Mouse (Mus musculus) gastrocnemius, postnatal 10 days (tissue): ENCODE results near the gene Aldh16a1. TPM values are rescaled to one million over a fixed set of nuclear protein-coding genes. Genes with fewer than 3 reads are reported as not detected.
"Not testable (repeated sequence)": the region's sequence is repeated elsewhere in the genome, so short reads cannot be mapped to it uniquely, and the experiment has no call there.

Source experiments
- DNase-seq: peaks from one replicate; pipeline ENCODE4 v3.0.0; 2021; ENCODE audit warnings: mixed read lengths
- total RNA-seq, 2 experiments: library from RNA; stranded (reverse); gene quantifications; 2 replicates each; pipeline ENCODE4 v1.2.3; 2021

Gene Aldh16a1
- total RNA-seq, 2 experiments from 2014 or later = 23.9 to 28.6 TPM

DNA sequence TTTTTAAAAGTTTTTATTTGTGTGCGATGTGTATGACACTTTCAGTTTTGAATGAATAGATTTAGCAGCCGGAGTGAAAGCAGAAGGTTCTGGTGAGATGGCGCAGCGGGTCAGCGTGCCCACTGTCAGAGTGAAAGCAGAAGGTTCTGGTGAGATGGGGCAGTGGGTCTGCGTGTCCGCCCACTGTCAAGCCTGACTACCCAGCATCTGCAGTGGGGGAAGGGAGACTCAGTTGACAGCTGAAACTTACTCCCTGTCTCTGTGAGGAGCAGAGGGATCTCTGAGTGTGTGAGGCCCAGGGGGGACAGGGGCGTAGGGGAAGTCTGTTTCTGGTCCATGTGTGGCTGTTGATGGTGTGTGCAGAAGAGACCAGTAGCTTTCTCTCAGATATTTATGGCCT is 36.8 kb downstream of the Aldh16a1 start:
- DNase-seq = no peak

GRCm38 (mm10) chr7:45113476-45113875 is 40.9 kb downstream of the Aldh16a1 start:
- no peak for DNase-seq

DNA sequence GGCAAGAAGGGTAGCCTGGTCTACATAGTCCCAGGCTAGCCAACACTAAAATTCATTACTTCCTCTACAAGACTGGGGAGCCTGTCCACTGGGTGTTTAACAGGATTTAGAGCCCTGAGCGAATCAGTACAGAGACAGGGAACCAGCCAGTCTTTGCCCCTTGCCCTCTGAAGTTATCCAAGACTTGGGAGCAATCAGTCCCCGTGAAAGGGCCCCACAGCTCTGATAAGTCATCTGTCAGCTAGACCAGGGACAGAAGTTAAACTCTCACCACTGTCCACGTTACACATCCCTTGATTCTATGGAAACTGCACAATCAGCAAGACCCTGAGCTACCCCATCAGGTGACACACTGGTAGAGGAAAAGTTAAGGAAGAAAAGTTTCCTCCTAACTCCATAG is 41.9 kb downstream of the Aldh16a1 start:
- no peak for DNase-seq

GRCm38 (mm10) chr7:45111940-45112339 is 42.4 kb downstream of the Aldh16a1 start:
- DNase-seq = no peak

DNA sequence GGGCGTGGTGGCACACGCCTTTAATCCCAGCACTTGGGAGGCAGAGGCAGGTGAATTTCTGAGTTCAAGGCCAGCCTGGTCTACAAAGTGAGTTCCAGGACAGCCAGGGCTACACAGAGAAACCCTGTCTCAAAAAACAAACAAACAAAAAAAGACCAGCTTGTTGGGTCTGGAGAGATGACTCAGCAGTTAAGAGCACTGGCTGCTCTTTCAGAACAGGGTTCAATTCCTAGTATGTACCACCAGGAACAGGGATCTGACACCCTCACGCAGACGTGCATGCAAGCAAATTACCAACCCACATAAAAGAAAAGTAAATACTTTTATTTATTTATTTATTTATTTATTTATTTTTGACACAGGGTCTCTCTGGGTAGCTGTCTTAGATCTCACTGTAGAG is 44.3 kb downstream of the Aldh16a1 start:
- not testable (repeated sequence) for DNase-seq

DNA sequence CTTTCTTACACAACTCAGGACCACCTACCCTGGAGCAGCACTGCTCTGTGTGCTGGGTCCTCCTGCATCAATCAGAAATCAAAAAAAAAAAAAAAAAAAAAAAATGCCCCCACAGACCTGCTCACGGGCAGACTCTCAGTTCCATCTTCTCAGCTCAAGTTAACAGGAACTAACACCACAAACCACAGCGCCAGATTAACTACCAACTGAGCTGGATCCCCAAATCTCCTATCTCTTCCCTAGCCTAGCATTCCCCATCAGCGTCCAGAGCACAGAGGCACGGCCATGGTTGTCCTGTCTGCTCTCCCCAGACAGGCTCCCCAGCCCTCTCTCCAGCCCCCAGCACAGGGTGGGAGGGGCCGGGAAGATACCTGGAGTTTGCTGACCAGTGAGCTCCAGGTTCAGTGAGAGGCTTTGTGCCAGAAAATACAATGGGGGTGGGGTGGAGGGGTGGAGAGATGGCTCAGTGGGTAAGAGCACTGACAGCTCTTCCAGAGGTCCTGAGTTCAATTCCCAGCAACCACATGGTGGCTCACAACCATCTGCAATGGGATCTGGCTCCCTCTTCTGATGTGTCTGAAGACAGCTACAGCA is 47.2 kb downstream of the Aldh16a1 start:
- no peak for DNase-seq

DNA sequence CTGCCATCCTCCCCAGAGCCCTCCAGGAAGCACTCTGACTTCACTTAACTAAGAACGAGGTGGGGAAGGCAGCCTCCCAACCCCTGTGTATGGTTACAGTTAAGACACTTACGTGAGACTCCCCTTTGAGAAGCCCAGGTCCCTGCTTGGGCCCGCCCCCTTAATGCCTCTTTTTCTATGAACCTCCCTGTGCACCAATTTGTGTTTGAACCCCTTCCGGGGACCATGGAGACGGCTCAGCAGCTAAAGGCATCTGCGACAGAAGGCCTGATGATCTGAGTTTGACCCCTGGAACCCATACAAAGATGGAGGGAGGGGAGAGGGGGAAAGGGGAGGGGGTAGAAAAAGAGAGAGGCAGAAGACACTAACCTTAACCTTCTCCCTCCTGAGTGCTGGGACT is 47.9 kb downstream of the Aldh16a1 start:
- no peak for DNase-seq

DNA sequence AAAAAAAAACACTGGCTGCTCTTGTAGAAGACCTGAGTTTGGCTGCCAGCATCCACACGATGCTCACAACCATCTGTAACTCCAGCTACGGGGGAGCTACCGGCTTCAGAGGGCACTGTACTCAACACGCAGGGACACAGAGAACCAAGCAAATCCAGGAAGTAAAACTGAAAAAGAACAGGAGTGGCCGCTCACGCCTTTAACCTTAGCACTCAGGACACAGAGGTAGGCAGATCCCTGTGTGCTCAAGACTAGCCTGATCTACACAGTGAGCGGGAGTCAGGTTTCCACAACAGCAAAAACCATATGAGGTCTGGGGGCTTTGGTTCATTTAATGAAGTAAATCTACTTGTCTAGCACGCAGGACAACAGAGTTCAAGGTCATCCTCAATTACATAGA is 48.9 kb downstream of the Aldh16a1 start:
- no peak for DNase-seq

DNA sequence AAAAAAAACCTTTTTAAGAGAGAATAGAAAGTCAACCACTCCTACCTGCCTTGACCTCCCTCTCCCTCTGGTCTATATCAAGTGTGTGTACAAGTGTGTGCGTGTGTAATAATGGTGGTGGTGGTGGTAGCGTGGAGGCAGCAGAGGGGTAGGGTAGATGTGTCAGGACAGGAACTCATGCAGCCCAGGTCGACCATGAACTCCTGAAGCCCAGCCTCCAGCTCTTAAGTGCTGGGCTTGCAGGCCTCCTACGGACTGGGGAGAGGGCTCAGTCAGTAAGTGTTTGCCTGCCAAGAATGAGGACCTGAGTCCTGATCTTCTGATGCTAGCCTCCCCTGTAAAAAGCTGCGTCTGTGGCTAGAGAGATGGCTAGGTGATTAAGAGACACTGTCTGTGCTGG is 49.4 kb downstream of the Aldh16a1 start:
- no peak for DNase-seq

DNA sequence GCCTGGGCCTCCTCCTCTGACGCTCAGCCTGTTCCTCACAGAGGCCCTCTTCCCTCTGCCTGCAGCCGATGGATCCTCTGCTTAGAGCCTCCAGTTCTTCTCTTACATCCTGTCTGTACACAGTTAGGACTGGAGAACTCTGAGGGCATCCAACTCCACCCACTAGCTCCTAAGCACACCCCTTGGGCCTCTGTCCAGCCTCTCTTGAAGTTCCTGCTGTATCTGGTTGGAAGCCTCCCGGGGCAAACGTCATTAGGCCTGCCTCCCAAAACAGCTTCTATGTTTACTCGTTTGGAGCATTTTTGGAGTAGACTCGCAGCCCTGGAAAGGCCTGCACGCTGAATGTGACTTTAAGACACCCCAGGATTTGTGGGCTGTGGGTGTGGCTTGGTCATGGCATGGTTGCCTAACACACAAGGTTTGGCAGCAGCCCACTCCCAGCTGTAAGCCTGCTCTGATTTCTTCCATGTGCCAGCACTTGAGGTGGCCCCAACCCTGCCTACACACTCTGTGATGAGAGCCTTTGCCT is 50.7 kb downstream of the Aldh16a1 start, which contains the start of gene Fcgrt:
Gene Fcgrt (minus strand): TSS at position 200 of the 529 bp plus-strand sequence.
- DNase-seq = peak; percentile 89

- no peak for DNase-seq
Observed at GRCm38 (mm10) chr7:45102940-45103585, 51.3 kb downstream of the Aldh16a1 start.

GRCm38 (mm10) chr7:45102441-45102840 is 51.9 kb downstream of the Aldh16a1 start:
- no peak for DNase-seq

DNA sequence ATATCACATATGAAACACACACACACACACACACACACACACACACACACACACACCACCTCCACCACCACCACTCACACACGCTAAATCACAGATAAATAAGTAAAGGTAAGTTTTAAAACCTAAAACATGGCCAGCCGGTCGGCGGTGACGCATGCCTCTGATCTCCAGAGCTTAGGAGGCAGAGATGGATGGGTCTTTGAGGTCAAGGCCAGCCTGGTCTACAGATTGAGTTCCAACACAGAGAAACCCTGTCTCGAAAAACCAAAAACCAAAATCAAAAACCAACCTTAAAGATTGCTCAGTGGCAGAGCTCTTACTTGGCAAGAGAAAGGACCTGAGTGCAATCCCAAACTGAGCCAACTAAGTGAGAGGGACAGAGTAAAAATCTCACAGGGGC is 54.3 kb downstream of the Aldh16a1 start:
- DNase-seq = no peak

DNA sequence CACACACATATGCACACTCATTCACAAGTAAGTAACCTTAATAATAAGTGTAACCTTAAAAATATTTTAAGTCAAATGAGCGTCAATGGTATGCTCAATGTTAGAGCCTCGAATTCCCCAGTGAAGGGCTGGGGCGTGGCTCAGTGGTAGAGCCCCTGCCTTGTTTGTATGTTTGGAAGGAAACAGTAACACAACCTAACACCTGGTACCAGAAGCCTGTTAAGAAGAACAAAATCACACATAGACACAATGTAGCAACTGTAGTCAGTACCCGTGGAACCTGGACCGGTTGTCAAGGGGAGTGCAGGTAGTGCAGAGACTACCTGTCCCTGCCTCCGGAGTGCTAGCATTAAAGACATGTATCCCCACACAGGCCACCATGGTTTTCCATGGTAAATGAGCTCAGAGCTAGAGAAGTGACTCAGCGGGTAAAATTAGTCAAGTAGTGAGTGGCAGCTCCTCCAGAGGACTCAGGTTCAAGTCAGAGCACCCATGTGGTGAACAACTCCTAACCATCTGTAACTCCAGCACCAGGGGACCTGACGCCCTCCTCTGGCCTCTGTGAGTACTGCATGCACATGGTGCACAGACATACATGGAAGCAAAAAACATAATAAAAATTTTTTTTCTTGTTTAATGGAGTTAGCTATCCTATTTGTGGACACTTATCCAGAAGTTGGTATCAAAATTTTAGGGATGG is 55.7 kb downstream of the Aldh16a1 start:
- no peak for DNase-seq

DNA sequence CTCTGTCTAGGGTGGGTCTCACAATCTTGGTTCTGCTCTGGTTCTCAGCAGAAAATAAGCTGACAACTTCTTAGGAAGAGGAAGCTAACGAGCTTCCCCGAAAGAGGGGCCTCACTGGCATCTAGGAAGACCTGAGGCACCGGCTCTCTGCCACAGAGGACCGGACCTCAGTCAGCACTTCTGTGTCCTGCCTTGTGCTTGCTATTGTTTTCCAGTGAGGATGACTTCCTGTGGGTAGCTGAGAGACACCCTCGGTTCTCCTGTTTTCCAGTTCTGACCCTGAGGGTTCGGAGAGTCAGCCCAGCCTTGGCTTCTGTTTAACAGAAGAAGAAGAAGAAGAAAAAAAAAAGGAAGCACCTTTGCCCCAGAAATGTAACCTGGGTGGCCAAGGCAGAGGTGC is 56.9 kb downstream of the Aldh16a1 start:
- DNase-seq = no peak

DNA sequence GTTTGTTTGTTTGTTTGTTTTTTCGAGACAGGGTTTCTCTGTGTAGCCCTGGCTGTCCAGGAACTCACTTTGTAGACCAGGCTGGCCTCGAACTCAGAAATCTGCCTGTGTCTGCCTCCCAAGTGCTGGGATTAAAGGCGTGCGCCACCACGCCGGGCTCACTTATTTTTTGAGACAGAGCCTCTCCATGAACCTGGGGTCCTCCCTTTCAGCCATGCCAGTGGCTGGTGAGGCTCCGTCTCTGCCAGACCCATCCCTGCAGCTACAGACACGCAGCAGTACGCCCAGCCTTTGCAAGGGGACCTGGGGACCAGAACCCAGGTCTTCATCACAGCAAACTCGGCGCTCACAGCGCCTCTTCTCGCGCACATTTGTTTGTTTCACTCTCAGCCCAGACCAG is 58.4 kb downstream of the Aldh16a1 start:
- not testable (repeated sequence) for DNase-seq

- no peak for DNase-seq
Observed at GRCm38 (mm10) chr7:45095367-45095766, 59.0 kb downstream of the Aldh16a1 start.

GRCm38 (mm10) chr7:45094121-45094520 is 60.3 kb downstream of the Aldh16a1 start:
- no peak for DNase-seq

GRCm38 (mm10) chr7:45093516-45093905 is 60.9 kb downstream of the Aldh16a1 start:
- no peak for DNase-seq

DNA sequence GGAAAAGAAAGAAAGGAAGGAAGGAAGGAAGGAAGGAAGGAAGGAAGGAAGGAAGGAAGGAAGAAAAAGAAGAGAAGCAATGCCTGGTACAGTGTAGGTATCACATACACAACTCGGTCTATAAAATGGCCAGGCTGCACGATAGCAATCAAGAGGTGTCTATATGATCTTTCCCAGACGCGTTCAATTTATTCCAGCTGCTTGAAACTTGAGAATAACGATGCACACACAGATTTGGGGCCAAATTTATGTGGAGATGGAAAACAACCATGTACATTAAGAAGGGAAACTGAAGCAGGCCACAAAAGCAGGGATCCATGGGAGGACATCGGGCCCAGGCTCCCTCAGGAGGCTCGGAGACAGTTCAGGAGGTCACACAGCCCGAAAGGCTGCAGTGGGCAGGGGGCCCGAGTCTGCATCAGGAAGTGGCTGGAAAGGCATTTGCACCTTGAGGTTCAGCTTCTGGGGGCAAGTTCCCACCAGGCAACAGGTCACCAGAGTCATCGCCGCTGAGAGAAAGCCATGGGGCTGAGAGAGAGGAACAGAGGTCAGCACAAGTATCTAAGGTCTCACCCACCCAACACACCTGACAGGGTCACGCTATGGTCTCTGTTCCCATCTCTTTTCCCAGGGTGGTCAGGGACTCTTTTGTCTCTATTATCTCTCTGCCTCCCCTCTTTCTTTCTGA is 61.4 kb downstream of the Aldh16a1 start:
- DNase-seq = no peak

- DNase-seq = peak; percentile 91
Observed at GRCm38 (mm10) chr7:45092048-45092447, 62.3 kb downstream of the Aldh16a1 start, which contains the start of gene Rcn3. TSS of gene Rcn3 (minus strand) at chr7:45092221.
